17 mouse cellular contexts compared by ENCODE assay signal in genomic region chr2:77745246-77745645, GRCm38 (mm10).
"Had no signal": no experiment of that assay in that cellular context is flagged by ENCODE, and none has a peak within 500 bp of the region (broad histone marks: within the 10 kb centered on the region; RNA-seq: fewer than 3 reads in every experiment).

No protein-coding gene starts in this region.

- H3K9me3 ChIP-seq: liver, embryonic 13.5 days; liver, embryonic 15.5 days; midbrain, embryonic 13.5 days; midbrain, embryonic 15.5 days; neural tube, embryonic 12.5 days; stomach, embryonic 15.5 days had no signal

- H3K4me1 ChIP-seq: liver, embryonic 13.5 days; liver, embryonic 15.5 days; megakaryocyte, embryonic 14.5 days; midbrain, embryonic 13.5 days; midbrain, embryonic 15.5 days; neural tube, embryonic 12.5 days; stomach, embryonic 15.5 days had no signal

- H3K4me2 ChIP-seq: liver, embryonic 11.5 days; liver, embryonic 13.5 days; liver, embryonic 15.5 days; lung, embryonic 14.5 days; midbrain, embryonic 11.5 days; midbrain, embryonic 13.5 days; midbrain, embryonic 15.5 days; neural tube, embryonic 12.5 days; stomach, embryonic 15.5 days had no signal

- ATAC-seq: liver, postnatal 0 days; midbrain, embryonic 13.5 days; midbrain, embryonic 15.5 days had no signal

- DNase-seq: liver; liver, embryonic 13.5 days; liver, postnatal 0 days; lung, embryonic 14.5 days; lung, postnatal 14 days; right cerebral cortex, postnatal 14 days; thymus, postnatal 36 days had no signal

- H3K9ac ChIP-seq: liver, embryonic 13.5 days; liver, embryonic 15.5 days; liver, postnatal 0 days; lung, embryonic 14.5 days; midbrain, embryonic 13.5 days; midbrain, embryonic 15.5 days; neural tube, embryonic 12.5 days; stomach, embryonic 15.5 days had no signal

- H3K27ac ChIP-seq: liver, embryonic 13.5 days; liver, embryonic 15.5 days; macrophage; midbrain, embryonic 13.5 days; midbrain, embryonic 15.5 days; neural tube, embryonic 12.5 days; stomach, embryonic 15.5 days; stomach, postnatal 0 days had no signal

- H3K4me3 ChIP-seq: liver, embryonic 13.5 days; liver, embryonic 15.5 days; megakaryocyte, embryonic 14.5 days; midbrain, embryonic 13.5 days; midbrain, embryonic 15.5 days; neural tube, embryonic 12.5 days; stomach, embryonic 15.5 days had no signal

- H3K27me3 ChIP-seq: liver, embryonic 13.5 days; liver, embryonic 15.5 days; megakaryocyte, embryonic 14.5 days; midbrain, embryonic 13.5 days; midbrain, embryonic 15.5 days; neural tube, embryonic 12.5 days; stomach, embryonic 15.5 days had no signal

- H3K36me3 ChIP-seq: liver, embryonic 13.5 days; liver, embryonic 15.5 days; midbrain, embryonic 13.5 days; midbrain, embryonic 15.5 days; neural tube, embryonic 12.5 days; stomach, embryonic 15.5 days had no signal
